Mouse (Mus musculus) granulocyte monocyte progenitor cell, adult 5-6 weeks (primary cell): ENCODE results near the gene Eif1ad. TPM values are rescaled to one million over a fixed set of nuclear protein-coding genes. Genes with fewer than 3 reads are reported as not detected.

Experiments
- ATAC-seq: replicated peaks from 2 replicates; pipeline ENCODE4 v1.8.0; 2016; ENCODE audit warnings: mild to moderate bottlenecking, moderate TSS enrichment, inconsistent platforms; ENCODE audit not compliant: poor library complexity, severe bottlenecking
- total RNA-seq, 2 experiments: library from RNA; stranded (forward) in 1 of 2; stranded (reverse) in 1 of 2; fragments of 200-712, 200-1000 nt in 1 of 2; fragments of >200 nt in 1 of 2; fragmentation: Nextera tagmentation in 1 of 2; gene quantifications; 2 replicates each; pipeline ENCODE4 v1.2.3; 2014 to 2017

Eif1ad gene
- total RNA-seq, 2 experiments from 2014 or later: 52.8 to 69.4 TPM

GRCm38 (mm10) chr19:5413840-5414239 lies 47.3 kb downstream of the Eif1ad start:
- no peak for ATAC-seq

- no peak for ATAC-seq
Observed at GRCm38 (mm10) chr19:5414534-5414957, 48.0 kb downstream of the Eif1ad start.

- no peak for ATAC-seq
Observed at GRCm38 (mm10) chr19:5418750-5419466, 52.4 kb downstream of the Eif1ad start.

- no peak for ATAC-seq
Observed at GRCm38 (mm10) chr19:5419630-5420029, 53.1 kb downstream of the Eif1ad start.

GRCm38 (mm10) chr19:5420579-5420978 lies 54.0 kb downstream of the Eif1ad start:
- ATAC-seq: no peak

Other genes starting within 250 kb of the Eif1ad start
- gene Klc2, start 248.2 kb upstream of the Eif1ad start, total RNA-seq (2014; fragmentation: Nextera tagmentation): 6.1 and 10.9 TPM in 2 replicates
- 3.0 and 3.9 TPM in 2 replicates for gene Klc2, start 248.2 kb upstream of the Eif1ad start, total RNA-seq (2017)
- 13.5 and 22.1 TPM in 2 replicates for gene Pacs1, start 93.6 kb upstream of the Eif1ad start, total RNA-seq (2014; fragmentation: Nextera tagmentation)
- 6.5 and 8.0 TPM in 2 replicates for gene Pacs1, start 93.6 kb upstream of the Eif1ad start, total RNA-seq (2017)
- gene Sf3b2, start 71.3 kb upstream of the Eif1ad start, total RNA-seq (2014; fragmentation: Nextera tagmentation): 177 and 181 TPM in 2 replicates
- 224 and 247 TPM in 2 replicates for gene Sf3b2, start 71.3 kb upstream of the Eif1ad start, total RNA-seq (2017)
- gene Gal3st3, start 68.4 kb upstream of the Eif1ad start, total RNA-seq (2014; fragmentation: Nextera tagmentation): not detected in 2 replicates
- not detected in 2 replicates for gene Gal3st3, start 68.4 kb upstream of the Eif1ad start, total RNA-seq (2017)
- not detected in 2 replicates for gene Catsper1, start 31.0 kb upstream of the Eif1ad start, total RNA-seq (2014; fragmentation: Nextera tagmentation)
- not detected in 2 replicates for gene Catsper1, start 31.0 kb upstream of the Eif1ad start, total RNA-seq (2017)
- gene Cst6, start 17.2 kb upstream of the Eif1ad start, total RNA-seq (2014; fragmentation: Nextera tagmentation): not detected in 2 replicates
- not detected in 2 replicates for gene Cst6, start 17.2 kb upstream of the Eif1ad start, total RNA-seq (2017)
- 526 and 559 TPM in 2 replicates for gene Banf1, start 427 bp downstream of the Eif1ad start, total RNA-seq (2014; fragmentation: Nextera tagmentation)
- gene Banf1, start 427 bp downstream of the Eif1ad start, total RNA-seq (2017): 84.9 and 130 TPM in 2 replicates
- gene Sart1, start 22.0 kb downstream of the Eif1ad start, total RNA-seq (2014; fragmentation: Nextera tagmentation): 86.2 and 138 TPM in 2 replicates
- gene Sart1, start 22.0 kb downstream of the Eif1ad start, total RNA-seq (2017): 63.2 and 78.7 TPM in 2 replicates
- not detected in 2 replicates for gene Tsga10ip, start 35.8 kb downstream of the Eif1ad start, total RNA-seq (2014; fragmentation: Nextera tagmentation)
- 1.9 TPM in 1 of 2 replicates, not detected in the other for gene Tsga10ip, start 35.8 kb downstream of the Eif1ad start, total RNA-seq (2017)
- gene Drap1, start 58.2 kb downstream of the Eif1ad start, total RNA-seq (2014; fragmentation: Nextera tagmentation): 160 and 218 TPM in 2 replicates
- 119 and 145 TPM in 2 replicates for gene Drap1, start 58.2 kb downstream of the Eif1ad start, total RNA-seq (2017)
- gene AI837181, start 58.4 kb downstream of the Eif1ad start, total RNA-seq (2014; fragmentation: Nextera tagmentation): 30.1 and 32.7 TPM in 2 replicates
- 10.9 and 12.2 TPM in 2 replicates for gene AI837181, start 58.4 kb downstream of the Eif1ad start, total RNA-seq (2017)
- gene Fosl1, start 80.8 kb downstream of the Eif1ad start, total RNA-seq (2014; fragmentation: Nextera tagmentation): 0.32 TPM in 1 of 2 replicates, not detected in the other
- 0.57 TPM in 1 of 2 replicates, not detected in the other for gene Fosl1, start 80.8 kb downstream of the Eif1ad start, total RNA-seq (2017)
- 0.68 and 1.9 TPM in 2 replicates for gene Ccdc85b, start 91.2 kb downstream of the Eif1ad start, total RNA-seq (2014; fragmentation: Nextera tagmentation)
- gene Ccdc85b, start 91.2 kb downstream of the Eif1ad start, total RNA-seq (2017): 2.5 and 4.1 TPM in 2 replicates
- gene Fibp, start 93.9 kb downstream of the Eif1ad start, total RNA-seq (2014; fragmentation: Nextera tagmentation): 33.6 and 94.2 TPM in 2 replicates
- gene Fibp, start 93.9 kb downstream of the Eif1ad start, total RNA-seq (2017): 112 and 122 TPM in 2 replicates
- 1.1 TPM in 1 of 2 replicates, not detected in the other for gene Ctsw, start 101.8 kb downstream of the Eif1ad start, total RNA-seq (2014; fragmentation: Nextera tagmentation)
- gene Ctsw, start 101.8 kb downstream of the Eif1ad start, total RNA-seq (2017): not detected in 2 replicates
- gene Efemp2, start 107.2 kb downstream of the Eif1ad start, total RNA-seq (2014; fragmentation: Nextera tagmentation): not detected in 2 replicates
- gene Efemp2, start 107.2 kb downstream of the Eif1ad start, total RNA-seq (2017): 1.6 TPM in 1 of 2 replicates, not detected in the other
- gene Mus81, start 121.7 kb downstream of the Eif1ad start, total RNA-seq (2014; fragmentation: Nextera tagmentation): 23.9 and 39.7 TPM in 2 replicates
- 9.4 and 13.5 TPM in 2 replicates for gene Mus81, start 121.7 kb downstream of the Eif1ad start, total RNA-seq (2017)
- gene Cfl1, start 123.7 kb downstream of the Eif1ad start, total RNA-seq (2014; fragmentation: Nextera tagmentation): 1,243 and 1,245 TPM in 2 replicates
- 1,162 and 1,185 TPM in 2 replicates for gene Cfl1, start 123.7 kb downstream of the Eif1ad start, total RNA-seq (2017)
- gene 1700020D05Rik, start 137.0 kb downstream of the Eif1ad start, total RNA-seq (2014; fragmentation: Nextera tagmentation): 2.8 TPM in 1 of 2 replicates, not detected in the other
- not detected in 2 replicates for gene 1700020D05Rik, start 137.0 kb downstream of the Eif1ad start, total RNA-seq (2017)
- 4.9 and 5.7 TPM in 2 replicates for gene Snx32, start 143.8 kb downstream of the Eif1ad start, total RNA-seq (2014; fragmentation: Nextera tagmentation)
- gene Snx32, start 143.8 kb downstream of the Eif1ad start, total RNA-seq (2017): 1.1 and 1.7 TPM in 2 replicates
- gene Ovol1, start 193.9 kb downstream of the Eif1ad start, total RNA-seq (2014; fragmentation: Nextera tagmentation): not detected in 2 replicates
- not detected in 2 replicates for gene Ovol1, start 193.9 kb downstream of the Eif1ad start, total RNA-seq (2017)
- 5.7 and 17.5 TPM in 2 replicates for gene Ap5b1, start 201.3 kb downstream of the Eif1ad start, total RNA-seq (2014; fragmentation: Nextera tagmentation)
- gene Ap5b1, start 201.3 kb downstream of the Eif1ad start, total RNA-seq (2017): 7.5 and 10.4 TPM in 2 replicates
- gene Rnaseh2c, start 235.1 kb downstream of the Eif1ad start, total RNA-seq (2014; fragmentation: Nextera tagmentation): 78.4 and 114 TPM in 2 replicates
- gene Rnaseh2c, start 235.1 kb downstream of the Eif1ad start, total RNA-seq (2017): 37.7 and 140 TPM in 2 replicates
- 27.9 and 52.2 TPM in 2 replicates for gene Kat5, start 243.5 kb downstream of the Eif1ad start, total RNA-seq (2014; fragmentation: Nextera tagmentation)
- 60.2 and 82.3 TPM in 2 replicates for gene Kat5, start 243.5 kb downstream of the Eif1ad start, total RNA-seq (2017)